Mouse (Mus musculus) embryo, embryonic 11 days (tissue): ENCODE results near the gene Ankrd23.
A peak's percentile ranks its signal among the peaks of the same experiment; 100 is the strongest.

Experiments used
- DNase-seq: peaks from one replicate; pipeline ENCODE4 v3.0.0-alpha.2; 2015

Gene Ankrd23

GRCm38 (mm10) chr1:36541844-36542243, 5.2 kb upstream of the Ankrd23 start:
- no peak for DNase-seq

- no peak for DNase-seq
These were observed 4.1 kb upstream of the Ankrd23 start for GRCm38 (mm10) chr1:36540807-36541206.

- DNase-seq = no peak
These were observed 3.4 kb upstream of the Ankrd23 start for GRCm38 (mm10) chr1:36540132-36540531.

- DNase-seq = peak; percentile 41
These were observed 2.5 kb upstream of the Ankrd23 start, which contains the start of gene Gm42417 for GRCm38 (mm10) chr1:36539186-36539585. TSS of gene Gm42417 (minus strand) at chr1:36539429.

- no peak for DNase-seq
These were observed 2.0 kb upstream of the Ankrd23 start for GRCm38 (mm10) chr1:36538727-36539126.

GRCm38 (mm10) chr1:36536397-36536728, 320 bp downstream of the Ankrd23 start:
- DNase-seq = no peak

- no peak for DNase-seq
These were observed 946 bp downstream of the Ankrd23 start for GRCm38 (mm10) chr1:36535477-36536396.

GRCm38 (mm10) chr1:36534595-36535058, 2.1 kb downstream of the Ankrd23 start:
- no peak for DNase-seq

- DNase-seq = no peak
These were observed 3.1 kb downstream of the Ankrd23 start for GRCm38 (mm10) chr1:36533546-36533945.

- DNase-seq = no peak
These were observed 5.2 kb downstream of the Ankrd23 start for GRCm38 (mm10) chr1:36531461-36531860.

- no peak for DNase-seq
These were observed 5.7 kb downstream of the Ankrd23 start for GRCm38 (mm10) chr1:36530962-36531361.

- no peak for DNase-seq
These were observed 6.2 kb downstream of the Ankrd23 start for GRCm38 (mm10) chr1:36530485-36530884.

- DNase-seq = no peak
These were observed 6.8 kb downstream of the Ankrd23 start for GRCm38 (mm10) chr1:36529875-36530274.

- DNase-seq = no peak
These were observed 7.4 kb downstream of the Ankrd23 start for GRCm38 (mm10) chr1:36529274-36529673.

GRCm38 (mm10) chr1:36528351-36528750, 8.3 kb downstream of the Ankrd23 start:
- peak; percentile 36 for DNase-seq

GRCm38 (mm10) chr1:36526903-36527302, 9.8 kb downstream of the Ankrd23 start:
- DNase-seq = no peak

GRCm38 (mm10) chr1:36525774-36526173, 10.9 kb downstream of the Ankrd23 start:
- no peak for DNase-seq

- no peak for DNase-seq
These were observed 12.6 kb downstream of the Ankrd23 start for GRCm38 (mm10) chr1:36524058-36524457.

- DNase-seq = no peak
These were observed 13.2 kb downstream of the Ankrd23 start for GRCm38 (mm10) chr1:36523332-36524013.

- DNase-seq = no peak
These were observed 14.5 kb downstream of the Ankrd23 start for GRCm38 (mm10) chr1:36522210-36522609.

- DNase-seq = no peak
These were observed 17.1 kb downstream of the Ankrd23 start for GRCm38 (mm10) chr1:36519626-36520025.

- DNase-seq = no peak
These were observed 18.4 kb downstream of the Ankrd23 start for GRCm38 (mm10) chr1:36518259-36518658.

GRCm38 (mm10) chr1:36513718-36514117, 23.0 kb downstream of the Ankrd23 start:
- DNase-seq = peak; percentile 63

GRCm38 (mm10) chr1:36513310-36513709, 23.4 kb downstream of the Ankrd23 start:
- DNase-seq = no peak
